Mouse (Mus musculus) heart, adult 2 months (tissue): Measurements from ENCODE around the gene B830017H08Rik.

Experiments
- CTCF ChIP-seq: fragments of 200-600 bp; IDR thresholded peaks from 2 replicates; pipeline ENCODE4 v1.8.1; 2022; ENCODE audit warnings: antibody characterized with exemption, mild to moderate bottlenecking, moderate library complexity
- EP300 ChIP-seq: fragments of 200-500 bp; IDR thresholded peaks from 2 replicates; pipeline ENCODE4 v1.6.1; 2011; ENCODE audit warnings: low read depth, low read length, control low read depth; ENCODE audit not compliant: insufficient read depth
- POLR2A ChIP-seq: fragments of 200-500 bp; IDR thresholded peaks from 2 replicates; pipeline ENCODE4 v1.6.1; 2011; ENCODE audit warnings: mild to moderate bottlenecking, low read depth, low read length, control low read depth; ENCODE audit not compliant: insufficient read depth

DNA sequence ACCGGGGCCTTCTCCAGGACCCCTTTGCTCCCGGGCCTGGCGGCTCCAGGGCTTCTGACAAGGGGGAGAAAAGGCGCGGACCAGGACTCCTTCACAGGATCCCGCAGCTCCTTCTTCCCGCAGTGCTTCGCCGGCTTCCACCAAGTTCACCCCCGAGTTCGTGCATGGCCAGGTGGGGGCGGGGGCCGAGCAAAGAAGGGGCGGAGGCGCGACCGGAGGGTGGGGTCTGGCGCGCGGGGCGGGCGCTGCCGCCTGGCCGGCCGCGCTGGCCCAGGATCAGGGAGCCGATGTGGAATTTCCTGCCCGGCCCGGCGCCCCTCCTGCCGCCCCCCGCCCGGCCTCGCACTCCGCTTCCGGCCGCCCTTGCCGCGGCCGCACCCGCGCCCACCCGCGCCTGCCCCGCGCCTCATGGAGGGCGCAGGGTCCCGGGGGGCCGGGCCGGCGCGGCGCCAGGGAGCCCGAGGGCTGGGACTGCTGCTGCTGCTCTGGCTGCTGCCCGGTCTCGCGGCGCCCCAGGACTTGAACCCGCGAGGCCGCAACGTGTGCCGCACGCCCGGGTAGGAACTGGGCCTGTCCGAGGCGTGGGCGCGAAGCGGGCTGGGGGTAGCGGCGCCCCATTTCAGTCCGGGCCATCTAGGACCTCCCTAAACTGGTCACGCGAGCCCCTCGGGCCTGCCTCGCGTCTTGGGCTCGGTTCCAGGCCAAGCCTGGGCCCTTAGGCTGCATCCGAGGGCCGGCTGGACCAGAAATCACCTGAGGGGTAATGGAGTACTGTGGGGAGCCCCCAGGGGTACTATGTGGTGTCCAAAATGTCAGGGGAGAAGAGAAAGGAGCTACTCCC is 35.7 kb upstream of the B830017H08Rik start, which contains the start of gene Scarf2:
- TF ChIP-seq CTCF: no peak
- TF ChIP-seq POLR2A: no peak
- TF ChIP-seq EP300: no peak
